Mouse (Mus musculus): ENCODE results near the gene Ap4s1.

DNA sequence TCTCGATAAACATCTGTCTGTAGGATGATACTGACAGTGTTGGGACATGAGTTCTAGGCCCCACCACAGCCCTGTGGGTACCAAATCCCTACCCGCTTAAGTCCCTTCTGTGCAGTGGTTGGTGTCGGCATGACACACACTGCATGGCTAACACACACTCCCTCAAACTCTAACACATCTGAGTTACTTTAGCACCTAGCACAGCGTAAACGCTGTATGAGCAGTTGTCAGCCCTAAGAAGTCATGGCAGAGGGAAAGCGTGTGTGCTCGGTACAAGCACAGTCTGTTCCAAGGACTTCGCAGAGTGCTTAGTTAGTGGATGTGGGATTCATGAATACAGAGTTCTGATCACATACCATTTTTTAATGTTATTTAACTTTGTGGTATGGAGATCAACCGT lies 39.0 kb downstream of the Ap4s1 start:
- TF ChIP-seq POLR2A (IDR thresholded peaks at IDR 0.05; ENCODE audit: borderline replicate concordance, control insufficient read depth, low read depth, low read length) (no peak), CTCF (IDR thresholded peaks at IDR 0.05; ENCODE audit: control insufficient read depth, insufficient read depth, low read length) (no peak)
